Mouse (Mus musculus) kidney, embryonic 16.5 days (tissue): ENCODE results near the gene Tldc1. TPM values are rescaled to one million over a fixed set of nuclear protein-coding genes. Genes with fewer than 3 reads are reported as not detected.

Experiments used
- ATAC-seq: fragments of 200-750 bp; cut with Nextera tagmentation; 2 replicates; pipeline ENCODE4 v1.8.0; 2017; ENCODE audit warnings: moderate TSS enrichment; ENCODE audit not compliant: low FRiP score, low TSS enrichment
- H3K27ac ChIP-seq: fragments of 300-500 bp; sonication (generic); 2 replicates; pipeline ENCODE4 v1.5.1; 2014; ENCODE audit warnings: low read length
- H3K27me3 ChIP-seq: fragments of 300-500 bp; sonication (generic); 2 replicates; pipeline ENCODE4 v1.6.1; 2014; ENCODE audit warnings: low read length, control low read depth, mixed read lengths; ENCODE audit not compliant: insufficient read depth
- H3K36me3 ChIP-seq: fragments of 300-500 bp; sonication (generic); 2 replicates; pipeline ENCODE4 v1.6.1; 2014; ENCODE audit warnings: low read length, control low read depth, mixed read lengths; ENCODE audit not compliant: insufficient read depth
- H3K4me1 ChIP-seq: fragments of 300-500 bp; sonication (generic); 2 replicates; pipeline ENCODE4 v1.6.1; 2014; ENCODE audit warnings: low read length, control low read depth, mixed read lengths; ENCODE audit not compliant: insufficient read depth
- H3K4me2 ChIP-seq: fragments of 300-500 bp; sonication (generic); replicated peaks from 2 replicates; pipeline ENCODE4 v1.6.1; 2014; ENCODE audit warnings: low read depth, low read length
- H3K4me3 ChIP-seq: fragments of 300-500 bp; sonication (generic); 2 replicates; pipeline ENCODE4 v1.5.1; 2014; ENCODE audit warnings: mild to moderate bottlenecking, low read length
- H3K9ac ChIP-seq: fragments of 300-500 bp; sonication (generic); replicated peaks from 2 replicates; pipeline ENCODE4 v1.6.1; 2014; ENCODE audit warnings: low read length
- H3K9me3 ChIP-seq: fragments of 300-500 bp; sonication (generic); 2 replicates; pipeline ENCODE4 v1.6.1; 2016; ENCODE audit warnings: low read length, control low read depth
- WGBS: fragments of 180-500 bp; shearing (Covaris S2); extraction: QIAGEN DNeasy Blood & Tissue Kit; methylation state at CpG from one replicate; pipeline ENCODE4 v1.1.7; 2014; 5-methylcytosine and 5-hydroxymethylcytosine counted together
- polyA plus RNA-seq: library from polyadenylated mRNA; unstranded; fragments of >200 nt; fragmentation: Nextera tagmentation; extraction: Ambion mirVana; gene quantifications from 2 replicates; pipeline ENCODE4 v1.2.1, GENCODE M21; 2015

Tldc1 gene
- polyA plus RNA-seq, 1 experiment from 2014 or later = 19.7 TPM

DNA sequence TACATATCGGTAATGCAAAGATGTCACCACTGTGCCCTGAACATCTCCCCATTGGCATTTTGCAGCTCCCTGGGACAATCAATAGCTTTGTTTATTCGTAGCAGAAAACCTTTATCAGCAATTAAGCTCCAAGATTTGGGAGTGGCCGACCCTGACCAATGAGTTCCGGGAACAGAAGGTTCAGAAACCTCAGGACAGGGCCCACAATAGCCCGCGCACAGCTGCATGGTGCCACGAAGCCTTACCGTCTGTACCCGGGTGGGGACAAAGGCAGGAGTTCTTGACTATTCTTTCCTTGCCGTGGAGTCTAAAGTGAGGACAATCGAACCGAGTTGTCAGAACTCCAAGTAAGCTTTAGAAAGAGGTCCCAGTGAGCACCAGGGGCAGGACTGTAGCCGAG is 46.1 kb downstream of the Tldc1 start:
- no peak overlapping the region for H3K4me3 ChIP-seq
- H3K4me2 ChIP-seq = no peak overlapping the region
- no peaks in the 10 kb centered on the region for H3K36me3 ChIP-seq
- no peaks in the 10 kb centered on the region for H3K4me1 ChIP-seq
- H3K27me3 ChIP-seq = no peaks in the 10 kb centered on the region
- H3K9ac ChIP-seq = no peak overlapping the region
- ATAC-seq = no peak
- H3K27ac ChIP-seq = no peak overlapping the region
- H3K9me3 ChIP-seq = no peaks in the 10 kb centered on the region
- WGBS = 87% methylated on average over 13 of the region's 13 CpGs

- H3K27ac ChIP-seq = no peak overlapping the region
- no peaks in the 10 kb centered on the region for H3K9me3 ChIP-seq
- WGBS = 88% methylated on average over 8 of the region's 8 CpGs
- no peak overlapping the region for H3K4me2 ChIP-seq
- H3K36me3 ChIP-seq = no peaks in the 10 kb centered on the region
- no peak for ATAC-seq
- H3K27me3 ChIP-seq = no peaks in the 10 kb centered on the region
- no peak overlapping the region for H3K9ac ChIP-seq
- H3K4me1 ChIP-seq = no peaks in the 10 kb centered on the region
- no peak overlapping the region for H3K4me3 ChIP-seq
Measured at GRCm38 (mm10) chr8:119728351-119728895, 49.8 kb downstream of the Tldc1 start.

GRCm38 (mm10) chr8:119727093-119727492 is 51.1 kb downstream of the Tldc1 start:
- 86% methylated on average over 8 of the region's 8 CpGs for WGBS
- H3K4me2 ChIP-seq = no peak overlapping the region
- H3K36me3 ChIP-seq = no peaks in the 10 kb centered on the region
- no peak overlapping the region for H3K27ac ChIP-seq
- H3K9me3 ChIP-seq = no peaks in the 10 kb centered on the region
- H3K27me3 ChIP-seq = no peaks in the 10 kb centered on the region
- no peak for ATAC-seq
- H3K9ac ChIP-seq = no peak overlapping the region
- no peaks in the 10 kb centered on the region for H3K4me1 ChIP-seq
- H3K4me3 ChIP-seq = no peak overlapping the region

GRCm38 (mm10) chr8:119724596-119724995 is 53.6 kb downstream of the Tldc1 start:
- WGBS = 92% methylated on average over 6 of the region's 6 CpGs
- H3K4me2 ChIP-seq = no peak overlapping the region

DNA sequence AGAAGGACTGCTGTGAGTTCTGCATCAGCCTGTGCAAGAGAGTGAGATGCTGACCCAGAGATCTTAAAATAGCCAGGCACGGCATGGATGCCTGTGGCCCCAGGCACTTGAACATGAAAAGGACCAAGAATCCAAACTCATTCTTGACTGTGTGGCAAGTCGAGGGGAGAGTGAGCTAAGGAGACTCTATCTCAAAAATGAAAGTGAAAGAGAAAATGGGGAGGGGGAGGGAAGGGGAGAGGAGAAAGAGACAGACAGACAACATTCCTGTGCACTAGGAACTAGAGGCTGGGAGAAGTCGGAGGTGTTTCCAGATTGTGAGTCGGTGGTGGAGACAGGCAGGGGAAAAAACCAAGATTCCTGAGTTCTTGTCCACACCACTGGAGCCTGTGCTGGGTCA is 54.5 kb downstream of the Tldc1 start:
- ATAC-seq = no peak
- 68% methylated on average over 4 of the region's 4 CpGs for WGBS
- Histone ChIP-seq H3K9ac (no peak overlapping the region), H3K4me1 (no peaks in the 10 kb centered on the region), H3K9me3 (no peaks in the 10 kb centered on the region), H3K4me2 (no peak overlapping the region), H3K4me3 (no peak overlapping the region), H3K36me3 (no peaks in the 10 kb centered on the region), H3K27me3 (no peaks in the 10 kb centered on the region), H3K27ac (no peak overlapping the region)

More at GRCm38 (mm10) chr8:119724596-119724995, 53.6 kb downstream of the Tldc1 start:
- no peak overlapping the region for H3K9ac ChIP-seq
- H3K4me1 ChIP-seq = no peaks in the 10 kb centered on the region
- H3K9me3 ChIP-seq = no peaks in the 10 kb centered on the region
- no peak overlapping the region for H3K27ac ChIP-seq
- H3K27me3 ChIP-seq = no peaks in the 10 kb centered on the region
- no peaks in the 10 kb centered on the region for H3K36me3 ChIP-seq
- no peak for ATAC-seq
- H3K4me3 ChIP-seq = no peak overlapping the region

GRCm38 (mm10) chr8:119722348-119722747 is 55.9 kb downstream of the Tldc1 start:
- Histone ChIP-seq H3K9ac (no peak overlapping the region), H3K4me3 (no peak overlapping the region), H3K27ac (no peak overlapping the region), H3K36me3 (no peaks in the 10 kb centered on the region), H3K9me3 (no peaks in the 10 kb centered on the region), H3K4me2 (no peak overlapping the region), H3K27me3 (no peaks in the 10 kb centered on the region), H3K4me1 (no peaks in the 10 kb centered on the region)
- WGBS = 64% methylated on average over 6 of the region's 6 CpGs
- ATAC-seq = no peak

DNA sequence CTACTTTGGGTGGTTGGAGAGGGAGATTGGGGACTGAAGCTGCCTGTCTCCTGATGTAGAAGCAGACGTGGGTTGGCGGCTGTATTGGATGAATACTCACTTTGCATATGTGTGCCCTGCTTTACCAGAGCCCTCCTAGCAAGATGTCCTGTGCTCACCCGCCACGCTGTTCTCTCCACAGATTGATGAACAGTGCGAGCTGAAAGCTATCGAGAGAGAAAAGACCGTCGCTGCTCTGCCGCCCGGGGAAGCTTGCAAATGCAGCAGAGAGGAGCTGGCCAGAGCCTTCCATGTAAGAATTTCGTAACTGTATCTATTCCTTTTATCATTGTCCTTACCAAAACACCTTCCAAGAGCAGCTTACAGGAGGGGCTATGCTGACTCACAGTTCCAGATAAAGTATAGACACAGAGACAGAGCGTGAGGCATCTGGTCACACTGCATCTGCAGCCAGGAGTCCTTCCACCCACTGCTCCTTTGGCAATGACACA is 59.2 kb downstream of the Tldc1 start:
- 69% methylated on average over 12 of the region's 12 CpGs for WGBS
- Histone ChIP-seq H3K27ac (no peak overlapping the region), H3K27me3 (no peaks in the 10 kb centered on the region), H3K4me1 (no peaks in the 10 kb centered on the region), H3K4me2 (no peak overlapping the region), H3K4me3 (no peak overlapping the region), H3K9ac (no peak overlapping the region), H3K9me3 (no peaks in the 10 kb centered on the region), H3K36me3 (no peaks in the 10 kb centered on the region)
- no peak for ATAC-seq

- H3K9me3 ChIP-seq = no peaks in the 10 kb centered on the region
- no peaks in the 10 kb centered on the region for H3K36me3 ChIP-seq
- WGBS = 58% methylated on average over 9 of the region's 9 CpGs
- no peak overlapping the region for H3K9ac ChIP-seq
- H3K4me1 ChIP-seq = no peaks in the 10 kb centered on the region
- H3K4me2 ChIP-seq = no peak overlapping the region
- H3K27ac ChIP-seq = no peak overlapping the region
- no peak overlapping the region for H3K4me3 ChIP-seq
- no peak for ATAC-seq
- H3K27me3 ChIP-seq = no peaks in the 10 kb centered on the region
Measured at GRCm38 (mm10) chr8:119717765-119718164, 60.5 kb downstream of the Tldc1 start.

DNA sequence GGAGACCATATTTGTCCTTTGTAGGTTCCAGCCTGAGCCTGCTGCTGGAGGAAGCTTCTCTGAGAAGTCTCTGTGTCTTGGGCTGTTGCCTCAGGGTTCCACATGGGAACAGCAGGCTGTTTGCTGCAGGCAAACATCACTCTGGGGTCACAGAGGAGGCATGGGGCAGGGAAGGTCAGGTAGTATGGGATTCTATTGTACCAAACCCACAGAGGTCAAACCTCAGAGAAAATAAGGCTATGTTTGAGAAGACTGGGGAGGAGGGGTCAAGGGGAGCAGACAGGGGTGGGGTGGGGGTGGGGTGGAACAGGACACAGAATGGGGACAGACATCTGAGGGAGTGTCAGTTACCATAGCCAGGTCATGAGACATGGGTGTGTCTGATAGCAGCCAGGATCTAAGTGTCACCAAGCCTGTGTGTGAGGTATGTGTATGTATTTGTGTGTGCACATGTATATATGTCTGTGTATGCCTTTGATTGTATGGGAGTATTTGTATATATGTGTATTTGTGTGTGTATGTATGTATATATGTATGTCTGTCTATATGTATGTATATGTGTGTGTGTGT is 61.4 kb downstream of the Tldc1 start:
- H3K27ac ChIP-seq = no peak overlapping the region

DNA sequence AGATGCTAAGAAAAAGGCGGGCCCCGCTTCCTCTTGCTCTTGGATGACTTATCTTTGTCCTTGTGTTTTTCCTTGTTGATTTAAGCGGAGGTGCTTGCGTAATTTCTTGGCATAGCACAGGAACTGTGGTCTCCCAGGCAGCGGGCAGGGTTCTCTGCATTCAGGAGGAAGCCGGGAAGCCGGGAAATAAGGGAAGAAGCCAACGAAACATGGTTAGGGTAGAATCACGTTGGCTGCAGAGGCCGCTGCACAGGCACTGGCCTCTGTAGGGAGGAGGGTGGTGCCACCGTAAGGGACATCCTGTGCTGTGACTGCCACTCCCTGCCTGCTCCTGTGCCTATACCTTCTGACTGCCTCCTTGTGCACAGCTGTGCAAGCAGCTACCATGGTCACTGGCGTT is 63.0 kb downstream of the Tldc1 start:
- Histone ChIP-seq H3K27me3 (no peaks in the 10 kb centered on the region), H3K4me1 (no peaks in the 10 kb centered on the region), H3K4me2 (no peak overlapping the region), H3K4me3 (no peak overlapping the region), H3K27ac (no peak overlapping the region), H3K9me3 (no peaks in the 10 kb centered on the region), H3K36me3 (no peaks in the 10 kb centered on the region), H3K9ac (no peak overlapping the region)
- WGBS = 57% methylated on average over 12 of the region's 12 CpGs
- ATAC-seq = peak; percentile 57; the same call in 1 of the 2 replicates

More for the DNA sequence above, 61.4 kb downstream of the Tldc1 start:
- Histone ChIP-seq H3K27me3 (no peaks in the 10 kb centered on the region), H3K4me1 (no peaks in the 10 kb centered on the region), H3K9me3 (no peaks in the 10 kb centered on the region), H3K9ac (no peak overlapping the region), H3K4me3 (no peak overlapping the region), H3K4me2 (no peak overlapping the region), H3K36me3 (no peaks in the 10 kb centered on the region)
- ATAC-seq = no peak
